Mouse (Mus musculus): ENCODE measurements around the gene Slc25a45.
"Not testable (repeated sequence)": the region's sequence is repeated elsewhere in the genome, so short reads cannot be mapped to it uniquely, and the experiment has no call there.

Slc25a45 gene

DNA sequence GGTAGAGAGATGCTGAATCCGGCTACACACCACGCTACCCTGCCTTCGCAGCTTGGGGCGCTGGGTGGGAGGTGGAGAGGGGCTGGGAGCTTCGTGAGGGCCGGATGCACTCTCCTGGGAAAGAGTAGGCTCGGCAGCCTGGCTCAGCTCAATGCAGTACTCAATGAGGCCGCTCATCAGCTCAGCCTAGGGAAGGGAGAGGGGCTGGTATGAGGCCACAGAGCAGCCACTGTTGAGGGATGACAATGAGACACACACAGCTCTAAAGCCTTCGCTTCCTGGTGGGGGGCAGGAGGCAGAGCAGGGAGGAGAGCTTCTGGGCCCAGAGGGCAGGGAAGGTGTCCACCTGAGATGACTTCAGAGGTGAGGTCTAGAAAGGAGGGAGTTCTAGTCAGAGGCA, 21.0 kb upstream of the Slc25a45 start:
- DNase-seq = no peak

DNA sequence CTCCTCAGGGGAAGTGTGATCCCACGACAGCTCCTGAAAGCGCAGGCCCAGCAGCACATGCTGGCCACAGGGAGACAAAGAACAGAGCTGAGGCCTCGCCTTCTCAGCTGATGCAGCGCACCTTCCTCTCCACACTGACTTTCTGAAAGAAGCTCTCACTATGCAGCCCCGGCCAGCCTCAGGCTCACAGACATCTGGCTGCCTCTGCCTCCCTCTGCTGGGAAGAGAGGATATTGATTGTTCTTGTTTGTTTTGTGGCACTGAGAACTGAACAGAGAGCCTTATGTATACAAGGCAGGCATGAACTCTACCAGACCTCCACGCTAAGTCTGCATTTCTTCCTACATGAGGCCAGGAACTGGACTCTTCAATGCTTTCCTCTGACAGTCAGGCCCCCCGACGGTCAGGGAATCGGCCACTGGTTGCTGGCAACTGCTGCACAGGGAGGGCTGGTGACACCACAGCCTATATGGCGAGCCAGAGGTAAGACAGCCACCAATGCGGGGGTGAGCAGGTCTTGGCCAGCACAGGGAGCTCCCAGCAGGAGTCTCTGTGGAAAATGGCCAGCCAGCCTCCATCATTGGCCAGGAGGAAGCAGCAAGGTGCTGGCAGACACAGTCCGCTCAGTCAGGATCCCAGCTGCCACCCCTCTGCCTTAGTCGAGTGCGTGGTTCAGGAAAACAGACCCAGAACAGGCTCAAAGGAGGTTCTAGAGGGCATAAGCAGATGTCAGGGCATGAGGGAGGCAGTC, 15.1 kb upstream of the Slc25a45 start:
- peak; percentile 45 to 64 for DNase-seq

DNA sequence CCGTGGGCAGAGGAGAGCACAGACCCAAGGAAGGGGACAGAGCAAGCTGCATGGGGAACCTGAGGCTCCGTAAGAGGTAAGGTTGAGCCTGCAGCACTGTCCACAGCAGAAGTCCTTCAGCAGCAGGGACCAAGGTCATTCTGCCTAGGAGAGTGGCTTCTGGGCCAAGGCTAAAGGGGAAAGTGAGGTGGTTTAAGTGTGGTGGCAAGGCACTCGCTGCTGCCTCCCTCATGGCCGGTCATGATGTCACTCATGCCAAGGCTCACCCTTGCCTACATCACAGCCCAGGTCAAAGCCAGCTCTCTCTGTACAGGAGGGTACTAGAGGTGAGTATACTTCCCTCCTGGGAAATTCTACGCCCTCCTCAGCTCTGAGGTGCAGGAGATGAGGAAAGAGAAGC, 13.8 kb upstream of the Slc25a45 start:
- no peak for DNase-seq

DNA sequence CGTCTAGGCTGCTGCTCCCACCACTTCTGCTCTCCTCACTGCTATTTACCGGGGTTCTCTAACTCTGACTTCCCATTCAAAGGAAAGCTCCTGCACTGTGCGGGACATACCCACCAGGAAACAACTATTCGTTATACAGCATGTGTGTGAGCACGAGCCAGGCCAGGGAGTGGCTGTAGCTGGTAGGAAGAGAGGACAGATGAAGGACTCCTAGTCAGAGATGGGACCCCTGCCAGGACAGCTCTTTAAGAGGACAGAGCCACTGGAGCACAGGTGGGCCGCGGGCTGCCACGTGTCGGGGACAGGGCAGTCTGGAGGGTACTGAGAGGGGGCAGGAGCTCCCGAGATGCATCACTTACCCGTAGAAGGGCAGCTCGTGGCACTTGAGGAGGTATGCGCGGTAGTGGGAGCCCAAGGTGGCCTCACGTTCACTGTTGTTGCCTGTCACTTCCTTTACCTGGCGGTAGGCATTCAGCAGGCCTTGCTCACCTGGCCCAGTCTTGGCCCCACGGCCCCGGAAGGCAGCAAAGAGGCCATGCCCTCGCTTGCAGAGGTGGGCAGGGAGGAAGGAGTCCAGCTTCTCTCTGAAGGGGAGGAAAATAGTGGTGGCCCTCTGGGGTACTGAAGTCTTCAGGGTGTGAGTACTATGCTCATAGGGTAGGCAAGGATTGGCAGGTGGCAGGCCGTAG, 12.8 kb upstream of the Slc25a45 start:
- DNase-seq = no peak

DNA sequence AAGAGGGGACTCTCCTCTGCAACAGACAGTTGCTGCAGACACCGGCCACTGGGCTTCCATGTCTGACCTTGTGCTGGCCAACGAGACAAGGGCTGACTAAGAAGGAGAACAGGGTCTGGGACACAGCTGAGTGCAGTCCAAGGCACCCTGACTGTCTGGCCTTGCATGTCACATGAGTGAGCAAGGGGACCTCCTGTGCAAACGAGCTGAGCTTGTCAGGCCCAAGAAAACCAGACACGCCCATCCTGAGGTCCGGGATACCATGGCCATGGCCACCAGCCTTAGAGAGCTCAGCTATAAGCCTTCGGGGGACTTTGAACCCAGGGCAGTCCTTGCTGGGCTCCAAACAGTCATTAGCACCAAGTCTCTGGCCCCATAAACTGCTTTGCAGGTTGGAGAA, 9.5 kb upstream of the Slc25a45 start:
- no peak for DNase-seq

DNA sequence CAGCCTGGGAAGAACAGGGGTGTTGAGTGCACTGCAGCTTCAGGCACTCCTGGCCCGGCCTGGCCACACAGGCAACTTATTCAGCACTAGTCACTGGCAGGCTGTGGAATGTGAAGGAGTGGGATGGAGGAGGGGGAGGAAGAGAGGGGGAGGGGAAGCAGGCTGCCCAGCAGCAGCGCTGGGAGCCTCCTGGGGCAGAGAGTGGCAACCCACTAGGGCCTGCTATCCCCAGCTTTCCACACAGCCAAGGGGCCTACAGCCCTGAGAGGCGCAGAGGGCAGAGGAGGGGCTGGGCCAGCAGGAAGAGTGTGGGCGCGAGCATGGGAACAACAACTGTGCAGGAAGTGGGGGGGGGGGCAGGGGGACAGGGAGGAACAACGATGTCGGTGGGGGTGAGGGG, 6.3 kb upstream of the Slc25a45 start:
- no peak for DNase-seq

DNA sequence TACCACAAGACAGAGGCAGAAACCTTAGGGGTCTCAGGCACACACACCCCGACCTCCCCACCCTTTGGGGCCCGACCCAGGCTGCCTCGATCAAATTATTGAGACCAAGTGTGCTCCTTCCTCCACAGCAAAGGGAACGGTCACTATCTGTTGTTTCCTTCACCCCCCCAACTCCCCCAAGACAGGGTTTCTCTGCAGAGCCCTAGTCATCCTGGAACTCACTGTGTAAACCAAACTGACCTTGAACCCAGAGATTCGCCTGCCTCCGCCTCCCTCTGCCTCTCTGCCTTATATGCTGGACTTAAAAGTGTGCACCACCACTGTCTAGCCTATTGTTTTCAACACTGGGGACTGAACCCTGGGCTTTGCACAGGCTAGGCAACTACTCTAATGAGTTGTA, 5.9 kb upstream of the Slc25a45 start:
- DNase-seq = no peak

DNA sequence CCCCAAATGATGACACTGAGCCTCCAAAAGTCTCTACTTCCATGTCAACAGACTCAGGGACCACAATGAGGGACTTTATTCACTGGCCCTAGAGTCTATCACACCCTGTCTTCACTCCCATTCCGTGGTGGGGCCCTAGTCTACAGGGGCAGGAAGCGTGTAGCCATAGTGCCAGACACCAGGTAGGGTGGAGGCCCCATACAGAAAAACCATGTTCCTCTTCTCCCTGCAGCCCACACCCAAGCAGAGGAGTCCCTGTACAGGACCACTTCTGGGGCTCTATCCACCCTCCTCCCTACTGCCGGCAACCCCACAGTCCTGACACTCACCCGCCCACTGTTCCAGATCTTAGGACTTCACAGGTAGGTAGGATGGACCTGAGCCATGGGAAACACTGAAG, 5.1 kb upstream of the Slc25a45 start:
- no peak for DNase-seq

DNA sequence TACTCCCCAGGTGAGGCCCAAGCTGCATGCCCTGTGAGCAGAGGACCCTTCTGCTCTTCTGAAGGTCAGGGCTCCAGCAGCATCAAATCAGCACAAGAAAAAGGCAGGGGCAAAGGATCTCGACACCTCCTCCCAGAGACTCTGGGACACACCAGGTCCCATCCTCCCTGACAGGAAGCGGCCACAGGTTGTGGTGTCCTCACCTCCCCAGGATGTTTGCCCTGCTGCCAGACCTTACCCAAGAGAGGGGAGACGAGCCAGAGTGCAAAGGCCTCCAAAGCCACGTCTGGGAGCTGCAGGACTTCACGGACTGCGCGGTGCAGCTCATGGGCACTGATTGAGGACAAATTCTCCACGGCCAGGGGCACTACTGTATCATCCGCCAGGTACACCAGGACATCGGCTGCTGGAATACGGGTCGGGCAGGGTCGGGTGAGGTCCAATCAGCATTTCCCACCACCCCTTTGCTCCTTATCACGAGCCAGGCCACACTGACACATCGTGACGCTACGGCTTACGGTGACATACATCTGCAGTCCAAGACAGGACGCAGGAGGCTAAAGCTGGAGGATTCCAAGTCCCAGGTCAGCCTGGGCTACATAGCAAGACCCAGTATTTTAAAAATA, 4.6 kb upstream of the Slc25a45 start:
- no peak for DNase-seq

DNA sequence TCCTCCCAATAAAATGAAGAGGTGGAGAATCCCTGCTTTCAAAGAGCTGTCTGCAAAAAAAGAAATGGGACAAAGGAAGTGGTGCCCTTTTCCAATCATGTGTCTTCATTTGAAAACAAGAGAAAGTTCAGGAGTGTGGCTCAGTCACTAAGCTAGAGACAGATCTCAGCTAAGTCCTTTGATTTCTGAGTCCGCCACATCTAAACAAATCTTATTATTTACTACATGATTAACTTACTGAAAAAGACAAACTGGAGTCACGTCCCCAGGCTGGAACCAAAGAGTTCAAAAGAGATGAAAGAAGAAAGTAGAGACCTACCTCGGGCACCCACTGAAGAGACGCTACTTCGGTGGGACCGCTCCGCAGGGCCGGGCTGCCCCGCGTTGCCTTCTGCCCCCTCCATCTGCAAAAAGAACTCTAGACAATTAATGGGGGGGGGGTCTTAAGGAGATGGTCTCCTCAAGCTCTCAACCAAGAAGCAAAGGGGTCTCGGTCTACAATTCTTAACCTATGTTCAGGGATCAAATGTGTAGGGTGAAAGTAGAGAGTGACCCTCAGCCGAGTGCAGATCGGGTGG, 3.1 kb upstream of the Slc25a45 start:
- DNase-seq = no peak

DNA sequence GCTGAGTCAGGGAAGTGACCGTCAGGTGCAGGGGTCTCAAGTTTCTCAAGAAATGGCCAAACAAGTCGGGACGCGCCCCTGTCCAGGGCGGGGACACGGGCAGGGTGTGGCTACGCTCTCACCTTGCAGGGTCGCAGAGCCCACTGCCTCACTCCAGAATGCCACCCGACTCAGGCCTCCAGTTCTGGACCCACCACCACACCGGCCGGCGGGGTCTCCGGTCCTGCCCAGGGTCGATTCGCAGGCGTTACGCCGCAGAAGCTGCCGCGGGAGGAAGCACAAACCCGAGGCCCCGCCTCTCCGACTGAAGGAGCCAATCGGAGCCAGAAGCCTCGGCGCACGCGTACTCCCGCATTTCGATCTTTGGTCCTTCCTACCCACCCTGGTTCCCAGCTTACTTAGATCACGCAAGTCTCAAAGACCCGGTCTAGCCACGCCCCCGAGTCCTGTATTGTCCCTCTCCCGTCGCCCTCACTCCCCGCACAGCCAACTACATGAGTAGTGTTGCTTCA, 2.6 kb upstream of the Slc25a45 start, which contains the start of gene Frmd8:
Gene Frmd8 (minus strand): TSS at position 306 of the 512 bp plus-strand sequence.
- peak; percentile 91 to 95 for DNase-seq

DNA sequence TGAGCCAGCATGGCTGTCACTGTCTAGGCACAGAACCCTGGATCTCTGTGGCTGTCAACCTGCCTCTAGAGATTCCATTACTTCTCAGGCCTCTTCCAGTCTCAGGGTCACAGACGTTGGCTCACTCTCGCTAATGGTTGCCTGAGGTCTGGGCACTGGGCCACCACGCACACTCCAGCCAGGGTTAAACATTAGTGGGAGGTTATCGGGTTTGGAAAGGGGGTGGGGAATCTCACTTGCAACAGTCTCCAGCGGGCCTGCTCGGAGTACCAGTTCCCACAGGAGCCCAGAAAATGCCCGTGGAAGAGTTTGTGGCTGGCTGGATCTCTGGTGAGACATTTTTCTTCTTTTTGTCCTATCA, 734 bp downstream of the Slc25a45 start:
- DNase-seq = no peak

DNA sequence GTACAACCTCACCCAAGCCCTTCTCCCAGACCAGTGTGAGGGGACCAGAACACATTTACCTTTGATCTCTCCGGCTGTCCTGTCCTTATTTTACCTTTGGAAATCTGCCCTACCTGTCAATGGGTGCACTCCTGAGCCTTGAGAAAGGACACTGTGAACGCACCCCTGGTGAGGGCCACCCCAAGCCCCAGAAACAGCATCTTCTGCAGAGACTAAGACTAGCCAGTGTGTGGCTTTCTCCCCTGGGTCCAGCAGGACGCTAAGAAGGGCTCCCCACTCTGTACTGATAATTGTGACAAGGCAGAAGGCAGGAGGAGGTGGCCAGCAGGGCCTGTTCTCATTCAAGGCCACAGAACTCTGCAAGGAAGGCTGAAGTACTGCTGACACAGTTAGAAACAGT, 1.3 kb downstream of the Slc25a45 start:
- DNase-seq = no peak

DNA sequence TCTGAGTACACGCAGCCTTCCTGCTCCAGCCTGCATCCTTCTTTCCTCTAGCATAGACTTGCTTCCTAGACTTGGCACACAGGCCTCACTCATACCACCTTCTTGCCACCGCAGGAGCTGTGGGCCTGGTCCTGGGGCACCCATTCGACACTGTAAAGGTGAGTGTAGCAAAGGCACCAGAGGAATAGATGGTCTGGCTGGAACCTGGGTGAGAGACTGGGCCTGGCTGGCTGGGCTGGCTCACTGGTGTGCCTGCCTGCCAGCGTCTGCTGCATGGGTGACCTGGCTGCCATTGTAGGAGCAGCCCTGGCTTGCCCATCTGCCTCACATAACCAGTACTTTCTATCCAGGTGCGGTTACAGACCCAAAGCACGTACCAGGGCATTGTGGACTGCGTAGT, 2.1 kb downstream of the Slc25a45 start:
- no peak for DNase-seq

DNA sequence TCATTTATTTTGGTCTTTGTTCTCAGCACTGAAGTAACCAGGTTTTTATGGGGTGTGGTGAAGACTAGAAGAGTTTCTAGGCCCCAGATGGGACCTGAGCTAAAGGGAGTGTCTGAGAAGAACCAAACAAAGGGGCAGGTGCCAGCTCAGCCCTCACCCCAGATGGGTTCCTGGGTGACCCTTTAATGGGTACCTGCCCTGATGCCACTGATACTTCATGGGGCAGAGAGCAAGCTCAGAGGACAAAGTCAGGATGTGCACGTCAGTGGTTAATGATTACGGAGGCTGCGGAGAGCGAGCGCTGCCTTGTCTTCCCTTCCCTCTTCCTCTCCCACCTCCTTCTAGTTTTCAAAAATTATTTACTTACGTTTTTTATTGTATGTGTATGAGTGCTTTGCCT, 3.5 kb downstream of the Slc25a45 start:
- DNase-seq = no peak

DNA sequence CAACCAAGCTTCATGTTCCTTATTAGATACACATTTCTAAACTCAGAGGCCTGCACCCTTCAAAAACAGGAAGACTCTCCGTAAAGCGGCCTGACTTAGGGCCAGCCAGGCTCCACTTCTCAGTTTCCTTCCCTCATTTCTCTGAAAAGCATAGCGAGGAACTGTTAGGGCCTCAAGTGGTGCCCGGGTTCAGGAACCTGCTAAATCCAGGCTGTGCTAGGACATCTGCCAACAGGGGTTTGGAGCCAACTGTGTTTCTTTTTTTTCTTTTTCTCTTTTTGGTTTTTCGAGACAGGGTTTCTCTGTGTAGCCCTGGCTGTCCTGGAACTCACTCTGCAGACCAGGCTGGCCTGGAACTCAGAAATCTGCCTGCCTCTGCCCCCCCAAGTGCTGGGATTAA, 4.5 kb downstream of the Slc25a45 start:
- not testable (repeated sequence) for DNase-seq

DNA sequence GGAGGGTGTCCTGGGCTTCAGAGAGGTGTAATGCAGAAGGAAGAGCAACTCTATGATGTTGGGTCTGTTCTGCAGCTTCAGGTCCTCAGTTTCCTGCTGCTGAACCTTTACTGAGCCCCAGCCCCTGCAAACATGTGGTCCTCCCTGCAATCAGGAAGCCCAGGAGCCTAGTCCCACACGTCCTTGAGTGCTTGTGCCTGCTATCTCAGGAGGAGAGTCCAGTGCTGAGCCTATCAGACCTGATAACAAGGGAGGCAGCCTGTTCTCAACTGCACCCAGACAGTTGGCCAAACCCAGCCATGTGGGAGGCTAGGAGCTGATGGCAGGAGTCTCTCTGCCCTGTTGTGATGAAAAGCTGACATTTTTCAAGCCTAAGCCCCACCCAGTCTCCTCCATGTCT, 6.3 kb downstream of the Slc25a45 start:
- no peak for DNase-seq

DNA sequence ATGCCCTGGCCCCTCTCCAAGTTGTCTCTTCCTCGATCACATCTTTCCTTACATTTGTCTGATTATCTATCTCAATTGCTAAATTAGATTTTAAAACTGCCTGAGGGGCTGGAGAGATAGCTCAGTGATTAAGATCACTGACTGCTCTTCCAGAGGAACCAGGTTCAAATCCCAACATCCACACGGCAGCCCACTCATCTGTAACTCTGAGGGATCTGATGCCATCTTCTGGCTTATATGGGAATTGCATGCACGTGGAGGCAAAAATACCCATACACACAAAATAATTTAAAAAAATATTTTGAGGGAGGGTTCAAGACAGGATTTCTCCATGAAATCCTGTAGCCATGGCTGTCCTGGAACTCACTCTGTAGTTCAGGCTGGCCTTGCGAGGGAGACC, 8.2 kb downstream of the Slc25a45 start:
- no peak for DNase-seq

DNA sequence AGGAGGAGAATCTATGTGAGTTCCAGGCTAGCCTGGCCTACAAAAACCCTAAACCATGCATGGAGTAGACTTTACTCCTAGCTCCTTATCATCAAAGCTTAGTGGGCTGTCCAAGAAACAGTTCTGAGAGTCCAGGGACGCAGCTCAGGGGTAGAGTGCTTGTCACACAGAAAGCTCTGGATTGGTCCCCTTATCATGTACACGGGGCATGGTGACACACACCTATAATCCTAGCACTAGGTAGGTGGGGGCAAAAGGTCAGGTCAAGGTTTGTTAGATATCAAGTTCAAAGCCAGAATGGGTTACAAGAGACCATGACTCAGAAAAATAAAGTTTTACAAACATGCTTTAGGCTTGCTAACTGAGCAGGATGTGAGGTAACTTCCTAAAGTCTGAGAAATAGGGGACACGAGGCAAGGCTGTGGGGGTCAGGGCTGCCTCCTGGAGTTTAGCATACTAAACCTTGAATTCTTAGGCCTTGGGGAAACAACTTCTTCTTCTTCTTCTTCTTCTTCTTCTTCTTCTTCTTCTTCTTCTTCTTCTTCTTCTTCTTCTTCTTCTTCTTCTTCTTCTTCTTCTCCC, 9.7 kb downstream of the Slc25a45 start:
- DNase-seq = no peak

DNA sequence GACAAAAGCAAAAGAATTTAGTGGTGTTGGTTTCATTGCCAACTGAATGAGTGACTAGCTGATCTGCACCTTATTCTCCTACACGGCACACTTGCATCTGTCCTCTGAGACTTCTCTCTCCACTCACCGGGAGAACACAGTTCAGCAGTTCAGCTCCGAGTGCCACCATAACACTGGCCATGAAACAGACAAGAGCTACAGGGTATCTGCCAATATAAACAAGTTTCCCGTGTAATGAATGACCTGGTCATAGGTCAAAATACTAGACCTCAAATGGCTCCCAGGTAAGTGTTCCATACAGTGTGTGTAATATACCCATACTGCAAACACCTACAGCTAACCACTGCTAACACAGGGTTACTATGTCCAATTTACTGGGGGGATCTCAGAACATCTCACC, 11.6 kb downstream of the Slc25a45 start:
- no peak for DNase-seq

DNA sequence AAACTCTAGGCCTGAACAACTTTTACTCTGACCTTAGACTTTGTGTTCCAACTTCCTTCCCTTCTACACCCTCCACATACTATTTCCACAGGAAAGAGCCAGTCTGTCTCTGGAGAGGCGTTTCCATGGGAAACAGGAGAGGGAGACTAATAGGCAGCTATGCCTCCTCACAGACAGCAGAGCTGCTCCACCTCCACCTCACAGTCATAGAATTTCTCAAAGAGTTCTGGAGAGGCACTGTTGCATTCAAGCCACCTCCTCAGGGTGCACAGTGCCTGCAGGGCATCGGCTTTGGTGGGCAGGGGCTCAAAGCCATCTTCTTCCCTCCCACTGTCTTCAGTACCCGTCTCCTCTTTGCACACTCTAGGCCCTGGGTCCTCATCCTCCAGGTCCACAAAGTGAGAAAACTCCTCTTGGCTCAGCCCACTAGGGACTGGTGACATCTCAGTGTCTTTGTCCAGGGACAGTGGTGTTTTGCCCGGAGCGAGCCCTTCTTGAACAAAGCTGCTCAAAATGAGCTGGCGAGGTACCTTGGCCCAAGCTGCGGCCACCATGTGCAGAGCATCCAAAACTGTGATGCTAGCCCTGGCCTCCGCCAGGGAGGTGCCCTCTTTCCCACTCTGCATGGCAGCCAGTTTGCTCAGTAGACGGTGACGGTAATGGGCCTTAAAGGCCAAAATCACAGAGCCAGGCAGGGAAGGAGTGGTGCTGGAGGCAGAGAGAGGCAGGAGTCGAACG, 14.1 kb downstream of the Slc25a45 start:
- no peak for DNase-seq

DNA sequence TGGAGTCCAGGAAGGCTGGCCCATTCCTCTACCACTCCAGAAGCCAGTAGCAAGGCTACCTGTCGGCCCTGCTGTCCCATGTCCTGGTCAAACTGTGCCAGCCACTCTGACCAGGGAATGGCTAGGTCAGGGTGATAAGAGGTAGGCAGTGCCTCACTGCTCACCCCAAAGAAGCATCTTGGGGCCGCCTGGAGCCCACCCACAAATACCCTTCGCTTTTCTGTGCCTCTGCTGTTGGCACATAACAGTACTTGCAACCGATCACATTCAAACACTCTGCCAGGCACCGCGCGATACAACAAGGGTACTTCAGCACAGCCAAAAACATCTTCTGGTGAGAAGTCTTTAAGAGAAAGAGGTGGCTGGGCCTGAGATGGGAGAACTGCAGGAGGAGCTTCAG, 14.7 kb downstream of the Slc25a45 start:
- DNase-seq = no peak

DNA sequence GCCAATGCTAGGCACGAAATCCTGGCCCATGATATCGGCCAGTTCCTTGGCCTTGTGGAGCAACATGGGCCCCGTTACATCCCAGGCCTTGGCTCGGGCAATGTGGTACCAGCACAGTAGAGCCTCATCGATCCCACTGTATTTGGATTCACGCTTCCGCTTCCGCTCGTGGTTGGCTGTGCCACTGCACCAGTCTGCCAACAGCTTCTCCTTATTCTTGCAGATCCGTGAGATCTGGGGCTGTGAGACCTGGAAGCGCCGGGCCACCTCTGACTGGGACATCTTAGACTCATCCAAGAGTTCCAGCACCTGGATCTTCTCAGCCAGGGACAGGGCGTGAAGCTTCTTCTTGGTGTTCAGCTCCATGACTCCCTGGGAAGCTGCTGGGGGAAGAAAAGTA, 15.1 kb downstream of the Slc25a45 start:
- DNase-seq = no peak
